Mouse (Mus musculus): ENCODE measurements at regions not wholly inside any gene's neighbourhood (a gene's known extent, or its start where the extent isn't known, plus 50 kb on each side); places are given as distances from the start of the nearest gene placed in this dataset.
"Not testable (repeated sequence)": the region's sequence is repeated elsewhere in the genome, so short reads cannot be mapped to it uniquely, and the experiment has no call there.

DNA sequence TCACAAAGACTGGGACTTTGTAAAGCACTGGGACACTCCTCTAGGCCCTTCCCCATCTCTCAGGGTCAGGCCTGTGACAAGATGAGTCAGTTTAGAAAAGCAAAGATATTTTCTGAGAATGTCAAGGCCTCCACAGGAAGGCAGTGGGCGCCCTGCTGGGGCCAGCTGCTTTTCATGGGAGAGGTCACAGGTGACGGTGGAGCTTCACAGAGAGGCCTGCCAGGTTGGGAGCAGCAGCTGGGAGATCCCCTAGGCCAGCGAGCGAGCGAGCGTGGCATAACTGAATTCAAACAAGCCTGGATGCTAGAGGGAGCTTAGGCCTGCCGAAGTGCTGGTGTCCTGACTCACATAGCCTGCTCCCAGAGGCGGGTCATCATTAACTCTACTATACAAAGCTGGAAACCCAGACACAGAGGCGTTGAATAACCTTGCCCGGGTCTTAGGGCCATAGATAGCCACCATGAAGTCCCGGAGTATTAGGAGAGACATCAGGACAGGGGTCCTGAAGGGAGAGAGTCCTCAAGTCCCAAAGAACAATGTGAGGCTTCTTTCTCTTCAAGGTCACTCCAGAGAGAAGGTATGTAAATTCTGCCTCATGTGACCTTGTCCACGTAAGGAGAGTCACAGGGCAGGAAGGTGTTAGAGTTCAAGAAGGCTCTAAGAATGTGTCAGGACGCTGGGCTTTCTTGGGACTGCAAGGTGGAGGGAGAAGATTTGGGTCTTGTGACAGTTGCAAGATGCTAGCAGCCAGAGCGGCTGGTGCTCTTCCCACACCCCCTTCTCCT lies 174.3 kb upstream of the Sulf2 start:
- DNase-seq (ENCODE audit: low spot score in 2 of 2) = no peak

DNA sequence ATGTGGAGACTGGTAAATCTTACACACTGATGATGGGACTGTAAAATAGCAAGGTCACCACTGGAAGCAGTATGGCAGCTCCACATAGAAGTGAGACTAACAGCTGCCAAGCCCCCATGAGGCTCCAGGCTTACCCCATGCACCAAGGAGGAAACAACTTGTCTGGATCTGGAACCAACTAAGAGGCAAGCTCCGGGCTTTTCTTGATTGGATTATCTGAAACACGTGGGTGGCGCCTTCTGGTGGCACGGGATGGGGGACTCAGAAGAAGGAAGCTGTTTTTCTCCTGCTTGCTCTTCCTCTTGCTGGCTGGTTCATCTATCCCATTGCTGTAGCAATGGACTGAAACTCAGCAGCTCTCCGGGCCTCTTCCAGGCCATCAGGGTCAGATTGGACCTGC lies 171.5 kb upstream of the Sulf2 start:
- no peak for DNase-seq (ENCODE audit: low spot score in 2 of 2)

- no peak for DNase-seq (ENCODE audit: low spot score in 2 of 2)
Measured at GRCm38 (mm10) chr2:166324954-166325353, 169.5 kb upstream of the Sulf2 start.

DNA sequence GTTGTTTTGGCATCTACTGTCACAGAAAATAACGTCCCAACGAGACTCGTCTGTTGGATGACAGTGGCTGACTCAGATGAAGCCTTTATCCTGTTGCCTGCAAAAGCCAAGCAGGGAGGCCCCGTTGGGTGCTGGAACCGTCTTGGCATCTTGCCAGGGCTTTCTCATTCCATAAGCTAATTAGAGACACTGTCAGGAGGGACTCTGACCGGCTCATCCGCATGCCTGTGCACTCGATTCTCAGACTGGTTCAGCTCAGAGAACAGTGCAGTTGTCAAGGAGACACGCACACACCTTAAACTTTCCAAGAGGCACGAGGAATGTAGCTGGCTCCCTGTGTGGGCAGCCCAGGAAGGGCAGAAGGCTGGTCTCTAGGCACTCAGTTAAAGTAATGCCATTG lies 169.0 kb upstream of the Sulf2 start:
- DNase-seq (ENCODE audit: low spot score in 2 of 2) = peak; percentile 58 to 68

- no peak for DNase-seq (ENCODE audit: low spot score in 2 of 2)
Measured at GRCm38 (mm10) chr2:166322668-166323043, 167.2 kb upstream of the Sulf2 start.

DNA sequence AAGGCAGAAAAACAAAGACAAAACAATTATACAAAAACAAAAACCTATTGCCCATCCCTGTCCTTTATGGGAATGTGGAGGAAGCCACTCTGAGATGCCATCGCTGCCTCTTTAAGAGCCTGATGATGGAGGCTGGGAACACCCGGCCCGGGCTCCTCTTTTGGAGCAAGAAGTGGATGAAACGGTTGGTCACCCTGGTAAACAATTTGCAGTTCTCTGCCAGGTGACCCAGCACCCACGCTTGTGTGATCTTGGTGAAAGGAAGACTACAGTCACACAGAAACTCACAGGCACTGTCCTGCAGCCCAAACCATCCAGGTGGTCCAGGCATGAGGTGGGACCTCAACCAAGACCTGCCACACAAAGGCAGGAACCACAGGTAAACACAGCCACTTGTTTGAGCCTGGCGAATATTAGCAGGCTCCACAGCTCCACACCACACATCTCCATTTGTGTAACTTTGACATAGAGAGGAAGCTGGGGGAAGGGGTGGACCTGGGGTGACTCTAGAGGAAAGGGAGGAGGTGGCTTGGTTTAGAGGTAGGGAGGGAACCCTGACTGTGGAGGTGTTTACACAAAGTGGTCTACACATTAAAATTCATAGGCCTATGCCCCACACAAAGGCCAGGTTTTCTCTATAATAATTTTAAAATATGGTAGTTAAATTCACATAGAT lies 166.7 kb upstream of the Sulf2 start:
- no peak for DNase-seq (ENCODE audit: low spot score in 2 of 2)

GRCm38 (mm10) chr2:166316409-166316916 lies 161.0 kb upstream of the Sulf2 start:
- no peak for DNase-seq (ENCODE audit: low spot score in 2 of 2)

GRCm38 (mm10) chr2:166310438-166310837 lies 155.0 kb upstream of the Sulf2 start:
- DNase-seq (ENCODE audit: low spot score in 2 of 2) = peak in 1 of 2 experiments; percentile 51

- DNase-seq (ENCODE audit: low spot score in 2 of 2) = no peak
Measured at GRCm38 (mm10) chr2:166309882-166310281, 154.4 kb upstream of the Sulf2 start.

- no peak for DNase-seq (ENCODE audit: low spot score in 2 of 2)
Measured at GRCm38 (mm10) chr2:166307551-166307950, 152.1 kb upstream of the Sulf2 start.

DNA sequence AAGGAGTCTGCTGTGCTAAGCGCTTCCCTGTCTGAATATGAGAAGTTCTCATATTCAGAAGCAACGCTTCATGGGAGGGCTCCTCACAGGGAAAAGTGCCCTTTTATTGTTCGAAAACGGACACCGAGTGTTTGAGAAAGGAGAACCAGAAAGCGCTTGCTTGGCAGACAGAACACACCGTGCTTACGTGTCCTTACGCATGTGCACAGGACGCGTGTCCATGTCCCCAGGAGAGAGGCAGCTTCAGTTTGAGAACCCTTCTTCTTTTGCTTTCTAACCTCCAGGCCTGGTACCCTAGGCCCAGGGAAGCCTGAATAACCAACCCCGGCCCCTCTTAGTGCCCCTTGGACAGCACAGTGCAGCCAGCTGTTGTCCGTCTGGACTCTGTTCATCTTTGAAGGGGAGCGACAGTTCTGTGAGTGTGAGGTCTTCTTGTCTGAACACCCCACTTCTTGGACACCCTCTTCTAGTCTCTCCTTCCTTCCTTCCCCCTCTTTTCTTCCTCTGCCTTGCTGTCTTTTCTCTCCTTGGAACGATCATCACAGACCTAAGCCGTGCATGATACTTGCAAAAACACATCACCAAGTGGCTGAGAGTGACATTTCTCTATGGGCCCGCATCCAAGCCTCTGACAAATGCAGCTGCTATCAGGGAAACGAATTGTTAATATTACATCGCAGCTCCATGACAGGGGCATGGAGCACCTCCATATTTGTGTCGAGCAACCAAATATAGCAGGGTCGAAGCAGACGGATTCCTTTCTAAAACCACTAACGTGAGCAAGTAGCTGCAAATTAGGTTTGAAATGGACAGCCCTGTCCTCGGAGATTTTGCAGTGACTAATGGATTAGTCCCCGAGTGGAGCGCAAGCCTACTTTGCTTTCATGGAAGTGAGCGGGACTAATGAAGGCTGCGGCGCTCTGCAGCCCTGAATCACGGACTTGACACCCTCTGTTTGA lies 149.9 kb upstream of the Sulf2 start:
- peak in 1 of 2 experiments; percentile 47 for DNase-seq (ENCODE audit: low spot score in 2 of 2)

DNA sequence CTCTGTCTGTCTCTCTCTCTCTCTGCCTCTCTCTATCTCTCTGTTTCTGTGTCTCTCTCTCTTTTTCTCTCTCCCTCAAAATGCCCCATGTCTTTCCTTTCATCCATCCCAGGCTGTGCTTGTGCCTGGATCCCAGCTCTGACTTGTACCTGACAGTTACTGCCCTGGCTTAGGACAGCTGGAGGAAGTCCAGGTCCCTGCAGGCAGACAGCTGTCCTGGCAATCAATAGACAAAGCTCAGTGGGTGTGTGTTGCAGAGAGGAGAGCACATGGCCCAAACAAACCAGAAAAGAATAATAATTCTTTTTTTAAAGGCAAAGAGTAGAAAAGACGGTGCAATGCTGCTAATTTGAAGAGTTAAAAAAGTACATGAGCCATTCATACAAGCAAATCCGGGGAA lies 148.4 kb upstream of the Sulf2 start:
- DNase-seq (ENCODE audit: low spot score in 2 of 2) = no peak

DNA sequence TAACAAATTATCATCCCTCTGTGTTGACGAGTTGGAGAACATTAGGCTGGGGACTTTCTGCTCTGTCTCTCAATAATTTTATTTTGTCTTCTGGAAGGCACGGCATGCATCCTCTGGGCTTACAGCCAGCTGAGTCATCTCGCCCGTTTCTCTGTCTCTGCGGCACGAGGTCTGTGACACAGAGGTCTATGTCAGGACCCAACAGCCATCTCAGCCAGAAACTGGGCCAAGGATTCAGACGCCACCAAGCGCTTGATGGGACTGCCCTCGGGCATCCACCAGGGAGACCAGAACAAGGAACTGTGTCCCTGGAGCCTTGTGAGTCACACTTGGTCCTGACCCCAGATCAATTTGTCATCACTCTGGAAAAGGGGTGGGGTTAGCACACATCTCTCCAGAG lies 145.7 kb upstream of the Sulf2 start:
- DNase-seq (ENCODE audit: low spot score in 2 of 2) = peak in 1 of 2 experiments; percentile 35

DNA sequence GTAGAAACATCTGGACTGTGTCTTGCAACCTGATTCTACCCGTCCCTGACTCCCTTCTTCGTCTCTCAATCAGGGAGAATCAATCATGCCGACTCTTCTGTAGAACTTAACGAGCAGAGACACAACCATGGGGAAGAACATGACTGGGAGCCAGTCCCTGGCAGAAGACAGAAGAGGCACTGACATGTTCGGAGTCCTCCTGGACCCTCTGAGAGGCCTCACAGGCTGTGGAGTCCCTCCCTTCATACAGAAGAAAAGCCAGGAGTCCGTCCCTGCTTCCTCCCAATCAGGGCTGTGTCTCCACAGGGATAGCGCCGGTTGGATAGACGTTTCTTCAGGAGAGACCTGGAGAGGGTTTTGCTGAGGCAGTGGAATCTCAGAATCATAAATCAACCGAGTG lies 139.2 kb upstream of the Sulf2 start:
- no peak for DNase-seq (ENCODE audit: low spot score in 2 of 2)

DNA sequence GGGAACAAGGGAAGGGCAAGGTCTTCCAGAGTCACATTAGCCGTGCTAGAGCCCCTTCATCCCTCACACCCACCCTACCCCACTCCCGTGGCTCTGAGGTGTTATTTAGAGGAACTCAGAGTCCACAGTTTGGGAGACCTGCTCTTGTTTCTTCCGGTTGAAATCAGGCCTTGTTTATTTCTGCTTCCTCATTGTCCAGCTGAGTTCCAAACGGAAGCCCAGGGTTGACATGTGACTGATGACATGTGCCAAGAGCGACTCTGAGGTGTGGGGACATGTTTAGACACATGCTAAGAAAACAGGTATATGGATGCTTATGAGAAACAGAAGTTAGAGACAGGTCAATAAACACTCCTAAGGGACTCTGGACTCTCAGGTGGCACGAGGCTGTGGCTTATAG lies 137.5 kb upstream of the Sulf2 start:
- DNase-seq (ENCODE audit: low spot score in 2 of 2) = no peak

GRCm38 (mm10) chr2:166291266-166291665 lies 135.8 kb upstream of the Sulf2 start:
- no peak for DNase-seq (ENCODE audit: low spot score in 2 of 2)

GRCm38 (mm10) chr2:166290826-166291225 lies 135.4 kb upstream of the Sulf2 start:
- DNase-seq (ENCODE audit: low spot score in 2 of 2) = no peak

- DNase-seq (ENCODE audit: low spot score in 2 of 2) = no peak
Measured at GRCm38 (mm10) chr2:166289198-166289597, 133.7 kb upstream of the Sulf2 start.

- DNase-seq (ENCODE audit: low spot score in 2 of 2) = not testable (repeated sequence)
Measured at GRCm38 (mm10) chr2:166281137-166281536, 125.7 kb upstream of the Sulf2 start.

- DNase-seq (ENCODE audit: low spot score in 2 of 2) = peak; percentile 39 to 51
Measured at GRCm38 (mm10) chr2:166280651-166281127, 125.2 kb upstream of the Sulf2 start.

- no peak for DNase-seq (ENCODE audit: low spot score in 2 of 2)
Measured at GRCm38 (mm10) chr2:166279676-166280075, 124.2 kb upstream of the Sulf2 start.

DNA sequence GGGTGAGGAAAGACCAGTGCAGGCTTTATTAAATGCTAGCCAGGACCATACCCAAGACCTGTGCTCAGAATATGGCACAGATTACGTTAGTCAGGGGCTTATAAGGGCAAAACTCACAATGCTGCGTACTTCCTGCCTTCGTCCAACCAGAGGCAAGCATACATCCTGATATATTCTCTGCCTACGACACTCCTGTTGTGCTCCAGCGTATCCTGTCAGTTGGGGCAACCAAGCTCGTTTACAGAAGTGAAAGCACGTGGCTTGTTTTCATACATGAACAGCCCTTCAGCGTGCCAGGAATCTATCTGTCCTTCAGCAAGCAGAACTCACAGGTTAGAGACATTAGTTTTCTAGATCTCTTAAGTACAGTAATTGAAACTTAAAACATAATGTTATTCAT lies 119.9 kb upstream of the Sulf2 start:
- no peak for DNase-seq (ENCODE audit: low spot score in 2 of 2)

Data from right cerebral cortex, postnatal 10 days (tissue).